Mouse (Mus musculus) intestine, embryonic 16.5 days (tissue): Measurements from ENCODE around the gene Ms4a14. TPM values are rescaled to one million over a fixed set of nuclear protein-coding genes. Genes with fewer than 3 reads are reported as not detected.
"Not testable (repeated sequence)": the region's sequence is repeated elsewhere in the genome, so short reads cannot be mapped to it uniquely, and the experiment has no call there.

Experiments
- ATAC-seq: fragments of 200-750 bp; cut with Nextera tagmentation; 2 replicates; pipeline ENCODE4 v1.8.0; 2017; ENCODE audit warnings: moderate TSS enrichment, moderate library complexity
- H3K27ac ChIP-seq: fragments of 300-500 bp; sonication (generic); 2 replicates; pipeline ENCODE4 v1.5.1; 2014; ENCODE audit warnings: mild to moderate bottlenecking, low read length
- H3K27me3 ChIP-seq: fragments of 300-500 bp; sonication (generic); replicated peaks from 2 replicates; pipeline ENCODE4 v1.6.1; 2014; ENCODE audit warnings: low read length, control low read depth, mixed read lengths; ENCODE audit not compliant: control insufficient read depth, insufficient read depth
- H3K36me3 ChIP-seq: fragments of 300-500 bp; sonication (generic); 2 replicates; pipeline ENCODE4 v1.6.1; 2014; ENCODE audit warnings: low read length, control low read depth; ENCODE audit not compliant: control insufficient read depth, insufficient read depth
- H3K4me1 ChIP-seq: fragments of 300-500 bp; sonication (generic); 2 replicates; pipeline ENCODE4 v1.6.1; 2014; ENCODE audit warnings: low read length, control low read depth, mixed read lengths; ENCODE audit not compliant: control insufficient read depth, insufficient read depth
- H3K4me2 ChIP-seq: fragments of 300-500 bp; sonication (generic); 2 replicates; pipeline ENCODE4 v1.6.1; 2014; ENCODE audit warnings: low read depth, low read length, control low read depth
- H3K4me3 ChIP-seq: fragments of 300-500 bp; sonication (generic); 2 replicates; pipeline ENCODE4 v1.5.1; 2014; ENCODE audit warnings: mild to moderate bottlenecking, low read length
- H3K9ac ChIP-seq: fragments of 300-500 bp; sonication (generic); 2 replicates; pipeline ENCODE4 v1.6.1; 2014; ENCODE audit warnings: low read depth, low read length
- H3K9me3 ChIP-seq: fragments of 300-500 bp; sonication (generic); 2 replicates; pipeline ENCODE4 v1.6.1; 2016; ENCODE audit warnings: low read length, control low read depth; ENCODE audit not compliant: control insufficient read depth
- WGBS: fragments of 180-500 bp; shearing (Covaris S2); extraction: QIAGEN DNeasy Blood & Tissue Kit; methylation state at CpG from one replicate; pipeline ENCODE4 v1.1.7; 2014; 5-methylcytosine and 5-hydroxymethylcytosine counted together
- polyA plus RNA-seq: library from polyadenylated mRNA; unstranded; fragments of >200 nt; fragmentation: Nextera tagmentation; extraction: Ambion mirVana; gene quantifications from 2 replicates; pipeline ENCODE4 v1.2.1, GENCODE M21; 2015

Ms4a14 gene
- polyA plus RNA-seq, 1 experiment from 2014 or later, result 0.02 TPM

- 79% methylated on average over 4 of the region's 4 CpGs for WGBS
- Histone ChIP-seq H3K4me1 (no peaks in the 10 kb centered on the region), H3K4me2 (no peak overlapping the region), H3K27ac (no peak overlapping the region), H3K27me3 (no peaks in the 10 kb centered on the region), H3K9ac (no peak overlapping the region), H3K9me3 (no peaks in the 10 kb centered on the region), H3K4me3 (no peak overlapping the region), H3K36me3 (no peaks in the 10 kb centered on the region)
- no peak for ATAC-seq
Measured at GRCm38 (mm10) chr19:11316786-11317185, 2.5 kb upstream of the Ms4a14 start.

- no peaks in the 10 kb centered on the region for H3K4me1 ChIP-seq
- no peaks in the 10 kb centered on the region for H3K27me3 ChIP-seq
- H3K9me3 ChIP-seq, result no peaks in the 10 kb centered on the region
- H3K9ac ChIP-seq, result no peak overlapping the region
- H3K36me3 ChIP-seq, result no peaks in the 10 kb centered on the region
- ATAC-seq, result no peak
- no peak overlapping the region for H3K27ac ChIP-seq
- no peak overlapping the region for H3K4me2 ChIP-seq
- no peak overlapping the region for H3K4me3 ChIP-seq
Measured at GRCm38 (mm10) chr19:11308888-11309287, 5.4 kb downstream of the Ms4a14 start.

GRCm38 (mm10) chr19:11299529-11299928 lies 14.7 kb downstream of the Ms4a14 start:
- not testable (repeated sequence) for H3K9me3 ChIP-seq, H3K4me1 ChIP-seq, H3K4me2 ChIP-seq, H3K9ac ChIP-seq, H3K27me3 ChIP-seq, ATAC-seq, H3K4me3 ChIP-seq, H3K27ac ChIP-seq, H3K36me3 ChIP-seq
- WGBS, result 61% methylated on average over 4 of the region's 4 CpGs

- H3K4me1 ChIP-seq, result no peaks in the 10 kb centered on the region
- ATAC-seq, result no peak
Measured at GRCm38 (mm10) chr19:11298939-11299338, 15.3 kb downstream of the Ms4a14 start.

GRCm38 (mm10) chr19:11293616-11294015 lies 20.6 kb downstream of the Ms4a14 start:
- not testable (repeated sequence) for H3K9me3 ChIP-seq, H3K4me2 ChIP-seq, H3K27ac ChIP-seq, H3K9ac ChIP-seq, H3K36me3 ChIP-seq, H3K4me1 ChIP-seq, ATAC-seq, H3K27me3 ChIP-seq
- peak overlapping the region; percentile 12; the same call in 1 of the 2 replicates for H3K4me3 ChIP-seq
- WGBS, result 25% methylated on average over 3 of the region's 3 CpGs

More at GRCm38 (mm10) chr19:11298939-11299338, 15.3 kb downstream of the Ms4a14 start:
- Histone ChIP-seq H3K4me2 (no peak overlapping the region), H3K9ac (no peak overlapping the region), H3K27ac (no peak overlapping the region), H3K9me3 (no peaks in the 10 kb centered on the region), H3K4me3 (no peak overlapping the region), H3K36me3 (no peaks in the 10 kb centered on the region), H3K27me3 (no peaks in the 10 kb centered on the region)
- 68% methylated on average over 2 of the region's 2 CpGs for WGBS

GRCm38 (mm10) chr19:11292990-11293389 lies 21.3 kb downstream of the Ms4a14 start:
- peak overlapping the region; percentile 40 for H3K4me3 ChIP-seq
- H3K9me3 ChIP-seq, result no peaks in the 10 kb centered on the region
- H3K27ac ChIP-seq, result peak overlapping the region; percentile 65
- no peak for ATAC-seq
- no peaks in the 10 kb centered on the region for H3K36me3 ChIP-seq
- H3K4me1 ChIP-seq, result no peaks in the 10 kb centered on the region
- no peaks in the 10 kb centered on the region for H3K27me3 ChIP-seq
- 5% methylated on average over 12 of the region's 12 CpGs for WGBS
- peak overlapping the region; percentile 53 for H3K4me2 ChIP-seq
- H3K9ac ChIP-seq, result peak overlapping the region; percentile 61; the same call in 1 of the 2 replicates

- H3K4me2 ChIP-seq, result no peak within 1 kb of the TSS
- no peak within 1 kb of the TSS for H3K4me3 ChIP-seq
- no peak within 1 kb of the TSS for H3K27ac ChIP-seq
- ATAC-seq, result no peak
- H3K27me3 ChIP-seq, result no peaks in the 10 kb centered on the region
- WGBS, result 87% methylated on average over 2 of the region's 2 CpGs
- H3K36me3 ChIP-seq, result no peaks in the 10 kb centered on the region
- no peak within 1 kb of the TSS for H3K9ac ChIP-seq
- no peaks in the 10 kb centered on the region for H3K9me3 ChIP-seq
- no peaks in the 10 kb centered on the region for H3K4me1 ChIP-seq
Measured at GRCm38 (mm10) chr19:11283773-11284172, 30.5 kb downstream of the Ms4a14 start, which contains the start of gene Ms4a5. Gene Ms4a5, minus strand, starts transcription at chr19:11283873.

- no peak overlapping the region for H3K9ac ChIP-seq
- H3K4me1 ChIP-seq, result peaks cover 2% of the 10 kb centered on the region; the same call in 1 of the 2 replicates
- no peak for ATAC-seq
- no peak overlapping the region for H3K27ac ChIP-seq
- no peaks in the 10 kb centered on the region for H3K9me3 ChIP-seq
- no peak overlapping the region for H3K4me3 ChIP-seq
- H3K4me2 ChIP-seq, result no peak overlapping the region
- H3K27me3 ChIP-seq, result no peaks in the 10 kb centered on the region
- 75% methylated on average over 3 of the region's 3 CpGs for WGBS
- no peaks in the 10 kb centered on the region for H3K36me3 ChIP-seq
Measured at GRCm38 (mm10) chr19:11280223-11280622, 34.0 kb downstream of the Ms4a14 start.

- H3K4me2 ChIP-seq, result no peak overlapping the region
- no peaks in the 10 kb centered on the region for H3K36me3 ChIP-seq
- H3K27me3 ChIP-seq, result no peaks in the 10 kb centered on the region
- H3K9ac ChIP-seq, result no peak overlapping the region
- H3K4me3 ChIP-seq, result no peak overlapping the region
- H3K27ac ChIP-seq, result peak overlapping the region; percentile 14; the same call in 1 of the 2 replicates
- H3K9me3 ChIP-seq, result no peaks in the 10 kb centered on the region
- H3K4me1 ChIP-seq, result peaks cover 2% of the 10 kb centered on the region; the same call in 1 of the 2 replicates
- 15% methylated on average over 5 of the region's 5 CpGs for WGBS
- ATAC-seq, result peak; percentile 75
Measured at GRCm38 (mm10) chr19:11276431-11276830, 37.8 kb downstream of the Ms4a14 start.

GRCm38 (mm10) chr19:11266956-11267355 lies 47.3 kb downstream of the Ms4a14 start:
- H3K9me3 ChIP-seq, result no peaks in the 10 kb centered on the region
- no peaks in the 10 kb centered on the region for H3K4me1 ChIP-seq
- H3K27me3 ChIP-seq, result no peaks in the 10 kb centered on the region
- ATAC-seq, result no peak
- 78% methylated on average over 4 of the region's 4 CpGs for WGBS
- H3K4me3 ChIP-seq, result no peak overlapping the region
- H3K4me2 ChIP-seq, result no peak overlapping the region
- H3K27ac ChIP-seq, result no peak overlapping the region
- H3K36me3 ChIP-seq, result no peaks in the 10 kb centered on the region
- H3K9ac ChIP-seq, result no peak overlapping the region
